ENCODE assay signal across 9 mouse cellular contexts in the genomic region with DNA sequence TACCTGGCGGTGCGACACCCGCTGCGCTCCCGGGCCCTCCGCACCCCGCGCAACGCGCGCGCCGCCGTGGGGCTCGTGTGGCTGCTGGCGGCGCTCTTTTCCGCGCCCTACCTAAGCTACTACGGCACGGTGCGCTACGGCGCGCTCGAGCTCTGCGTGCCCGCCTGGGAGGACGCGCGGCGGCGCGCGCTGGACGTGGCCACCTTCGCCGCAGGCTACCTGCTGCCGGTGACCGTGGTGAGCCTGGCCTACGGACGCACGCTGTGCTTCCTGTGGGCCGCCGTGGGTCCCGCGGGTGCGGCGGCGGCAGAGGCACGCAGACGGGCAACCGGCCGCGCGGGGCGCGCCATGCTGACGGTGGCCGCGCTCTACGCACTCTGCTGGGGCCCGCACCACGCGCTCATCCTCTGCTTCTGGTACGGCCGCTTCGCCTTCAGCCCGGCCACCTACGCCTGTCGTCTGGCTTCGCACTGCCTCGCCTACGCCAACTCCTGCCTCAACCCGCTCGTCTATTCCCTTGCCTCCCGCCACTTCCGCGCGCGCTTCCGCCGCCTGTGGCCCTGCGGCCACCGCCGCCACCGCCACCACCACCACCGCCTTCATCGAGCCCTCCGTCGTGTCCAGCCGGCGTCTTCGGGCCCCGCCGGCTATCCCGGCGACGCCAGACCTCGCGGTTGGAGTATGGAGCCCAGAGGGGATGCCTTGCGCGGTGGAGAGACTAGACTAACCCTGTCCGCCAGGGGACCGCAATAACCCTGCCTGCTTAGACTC. TPM values are rescaled to one million over a fixed set of nuclear protein-coding genes. Genes with fewer than 3 reads are reported as not detected.
DNase-seq lines count a peak whose midpoint lies in the region; ATAC-seq and TF ChIP-seq lines count a peak whose summit lies in the region.
"Had no signal": no experiment of that assay in that cellular context is flagged by ENCODE, and none has a peak within 500 bp of the region (broad histone marks: within the 10 kb centered on the region; RNA-seq: fewer than 3 reads in every experiment).

No protein-coding gene starts in this region.

- H3K9ac ChIP-seq in lung, embryonic 14.5 days, result peak overlapping the region; percentile 54
- H3K9ac ChIP-seq in forebrain, postnatal 0 days, result peak overlapping the region; percentile 62
- H3K9ac ChIP-seq in limb, embryonic 14.5 days (ENCODE audit: low read depth, low read length, severe bottlenecking), result peak overlapping the region; percentile 54

- peak; percentile 47 for TF ChIP-seq CTCF in lung, embryonic 14.5 days (IDR thresholded peaks at IDR 0.05; ENCODE audit: low read depth)
- peak; percentile 46 for TF ChIP-seq CTCF in forebrain, postnatal 0 days (IDR thresholded peaks at IDR 0.05; ENCODE audit: low read depth)

- H3K27me3 ChIP-seq in lung, embryonic 14.5 days (ENCODE audit: insufficient read depth, low read length), result peaks cover 39% of the 10 kb centered on the region
- H3K27me3 ChIP-seq in forebrain, postnatal 0 days (ENCODE audit: insufficient read depth, low read length), result peaks cover 21% of the 10 kb centered on the region
- H3K27me3 ChIP-seq in limb, embryonic 14.5 days (ENCODE audit: control insufficient read depth, insufficient read depth, low read length), result peaks cover 30% of the 10 kb centered on the region

- peak overlapping the region; percentile 57 for H3K4me3 ChIP-seq in lung, embryonic 14.5 days (ENCODE audit: low read depth, low read length)
- H3K4me3 ChIP-seq in forebrain, postnatal 0 days (ENCODE audit: low read depth, low read length), result peak overlapping the region; percentile 61
- H3K4me3 ChIP-seq in limb, embryonic 14.5 days (replicated peaks; ENCODE audit: low read length), result peak overlapping the region; percentile 56

- under 1% methylated on average over 91 of the region's 105 CpGs for WGBS in lung, embryonic 14.5 days
- 3% methylated on average over 100 of the region's 105 CpGs for WGBS in forebrain, postnatal 0 days
- WGBS in limb, embryonic 14.5 days, result 1% methylated on average over 65 of the region's 105 CpGs

- no peak overlapping the region for H3K27ac ChIP-seq in lung, embryonic 14.5 days (ENCODE audit: low read depth)
- peak overlapping the region; percentile 70 for H3K27ac ChIP-seq in forebrain, postnatal 0 days (ENCODE audit: low read depth, low read length)
- no peak overlapping the region for H3K27ac ChIP-seq in limb, embryonic 14.5 days (replicated peaks; ENCODE audit: low read depth, low read length)

- ATAC-seq in cerebellum, adult (ENCODE audit: insufficient number of reproducible peaks, low FRiP score, low TSS enrichment), result peak; percentile 23; the same call in 1 of the 2 replicates
- no peak for ATAC-seq in lung, embryonic 14.5 days (ENCODE audit: insufficient read depth)
- ATAC-seq in forebrain, postnatal 0 days, result peak; percentile 87
- no peak for ATAC-seq in limb, embryonic 14.5 days (ENCODE audit: low FRiP score, low read depth)

- DNase-seq in cerebellum, adult 9-11 months, result no peak
- peak; percentile 48 for DNase-seq in lung, embryonic 14.5 days
- no peak for DNase-seq in lung, postnatal 10 days
- DNase-seq in forebrain, postnatal 0 days, result peak; percentile 78
- no peak for DNase-seq in limb, embryonic 14.5 days (ENCODE audit: low spot score)
- peak; percentile 75 for DNase-seq in right cerebral cortex, adult 18-20 months
- DNase-seq in ovary, postnatal 36 days (ENCODE audit: low spot score), result no peak

- no peak for TF ChIP-seq POLR2A in limb, embryonic 14.5 days (IDR thresholded peaks at IDR 0.05; ENCODE audit: borderline replicate concordance, extremely low read depth, insufficient read depth, insufficient read length)

- H3K36me3 ChIP-seq in lung, embryonic 14.5 days (ENCODE audit: insufficient read depth), result no peaks in the 10 kb centered on the region
- no peaks in the 10 kb centered on the region for H3K36me3 ChIP-seq in forebrain, postnatal 0 days (ENCODE audit: insufficient read depth)
- H3K36me3 ChIP-seq in limb, embryonic 14.5 days (ENCODE audit: control insufficient read depth, insufficient read depth, low read length), result no peaks in the 10 kb centered on the region

- no peaks in the 10 kb centered on the region for H3K9me3 ChIP-seq in lung, embryonic 14.5 days (ENCODE audit: low read depth, low read length)
- no peaks in the 10 kb centered on the region for H3K9me3 ChIP-seq in forebrain, postnatal 0 days (ENCODE audit: low read length)
- no peaks in the 10 kb centered on the region for H3K9me3 ChIP-seq in limb, embryonic 14.5 days (ENCODE audit: control insufficient read depth, low read length)

- peak overlapping the region; percentile 96 for H3K4me2 ChIP-seq in lung, embryonic 14.5 days
- H3K4me2 ChIP-seq in forebrain, postnatal 0 days (ENCODE audit: low read depth), result peak overlapping the region; percentile 85
- H3K4me2 ChIP-seq in limb, embryonic 14.5 days (replicated peaks; ENCODE audit: low read depth, low read length, severe bottlenecking), result peak overlapping the region; percentile 98

- 0 out of 2 replicates have a peak, but pooled peaks cover 3% of the 10 kb centered on the region for H3K4me1 ChIP-seq in lung, embryonic 14.5 days (ENCODE audit: insufficient read depth)
- peaks cover 7% of the 10 kb centered on the region; the same call in 1 of the 2 replicates for H3K4me1 ChIP-seq in forebrain, postnatal 0 days (ENCODE audit: insufficient read depth)
- H3K4me1 ChIP-seq in limb, embryonic 14.5 days (ENCODE audit: control insufficient read depth, insufficient read depth, low read length), result peaks cover 16% of the 10 kb centered on the region

RNA-seq across cellular contexts. Expression of a gene that starts 1.2 kb away (rescaled TPM):
- not detected in 2 replicates for polyA plus RNA-seq in lung, embryonic 14.5 days (2014; fragmentation: Nextera tagmentation; extraction: Ambion mirVana)
- total RNA-seq in forebrain, postnatal 0 days (2014; rRNA removed), result 0.62 TPM in 1 of 2 replicates, not detected in the other
- 0.12 and 0.20 TPM in 2 replicates for polyA plus RNA-seq in forebrain, postnatal 0 days (2015; fragmentation: Nextera tagmentation; extraction: Ambion mirVana)
- 0.39 and 0.49 TPM in 2 replicates for polyA plus RNA-seq in limb, embryonic 14.5 days (2012; rRNA removed)
- polyA plus RNA-seq in limb, embryonic 14.5 days (2014; fragmentation: Nextera tagmentation; extraction: Ambion mirVana), result not detected in 2 replicates
- polyA plus RNA-seq: C2C12 had no signal

RNA-seq across cellular contexts. Expression of a gene that starts 14.7 kb away (rescaled TPM):
- 201 and 209 TPM in 2 replicates for polyA plus RNA-seq in lung, embryonic 14.5 days (2014; fragmentation: Nextera tagmentation; extraction: Ambion mirVana)
- 198 and 209 TPM in 2 replicates for total RNA-seq in forebrain, postnatal 0 days (2014; rRNA removed)
- 224 and 248 TPM in 2 replicates for polyA plus RNA-seq in forebrain, postnatal 0 days (2015; fragmentation: Nextera tagmentation; extraction: Ambion mirVana)
- polyA plus RNA-seq in limb, embryonic 14.5 days (2012; rRNA removed), result 390 and 433 TPM in 2 replicates
- polyA plus RNA-seq in limb, embryonic 14.5 days (2014; fragmentation: Nextera tagmentation; extraction: Ambion mirVana), result 250 and 278 TPM in 2 replicates

RNA-seq across cellular contexts. Expression of a gene that starts 19.8 kb away (rescaled TPM):
- 54.4 and 55.4 TPM in 2 replicates for polyA plus RNA-seq in lung, embryonic 14.5 days (2014; fragmentation: Nextera tagmentation; extraction: Ambion mirVana)
- total RNA-seq in forebrain, postnatal 0 days (2014; rRNA removed), result 43.3 and 50.5 TPM in 2 replicates
- 41.2 and 45.8 TPM in 2 replicates for polyA plus RNA-seq in forebrain, postnatal 0 days (2015; fragmentation: Nextera tagmentation; extraction: Ambion mirVana)
- polyA plus RNA-seq in limb, embryonic 14.5 days (2012; rRNA removed), result 58.3 and 72.3 TPM in 2 replicates
- polyA plus RNA-seq in limb, embryonic 14.5 days (2014; fragmentation: Nextera tagmentation; extraction: Ambion mirVana), result 44.4 and 54.3 TPM in 2 replicates

RNA-seq across cellular contexts. Expression of a gene that starts 32.1 kb away (rescaled TPM):
- polyA plus RNA-seq in lung, embryonic 14.5 days (2014; fragmentation: Nextera tagmentation; extraction: Ambion mirVana), result 243 and 249 TPM in 2 replicates
- total RNA-seq in forebrain, postnatal 0 days (2014; rRNA removed), result 213 and 218 TPM in 2 replicates
- 179 and 191 TPM in 2 replicates for polyA plus RNA-seq in forebrain, postnatal 0 days (2015; fragmentation: Nextera tagmentation; extraction: Ambion mirVana)
- 198 and 206 TPM in 2 replicates for polyA plus RNA-seq in limb, embryonic 14.5 days (2012; rRNA removed)
- polyA plus RNA-seq in limb, embryonic 14.5 days (2014; fragmentation: Nextera tagmentation; extraction: Ambion mirVana), result 214 and 219 TPM in 2 replicates

Comparison
In these comparisons a context has a peak if more than half of its experiments do, and no peak if none do; other contexts are left out.
1. DNase-seq: peak in lung, embryonic 14.5 days (single experiment), forebrain, postnatal 0 days (single experiment) and right cerebral cortex, adult 18-20 months (single experiment); none in cerebellum, adult 9-11 months (single experiment), lung, postnatal 10 days (single experiment), limb, embryonic 14.5 days (single experiment) and ovary, postnatal 36 days (single experiment).
2. ATAC-seq: peak in cerebellum, adult (single experiment) and forebrain, postnatal 0 days (single experiment); none in lung, embryonic 14.5 days (single experiment) and limb, embryonic 14.5 days (single experiment).
3. Peak in every context shown above with its lines, with median percentiles within 50 percentile points of each other: H3K4me2 ChIP-seq, H3K4me3 ChIP-seq and H3K9ac ChIP-seq.